Mouse (Mus musculus) midbrain, embryonic 10.5 days (tissue): Measurements from ENCODE around the gene Trub1. TPM values are rescaled to one million over a fixed set of nuclear protein-coding genes. Genes with fewer than 3 reads are reported as not detected.

Experiments used
- DNase-seq: peaks from one replicate; pipeline ENCODE4 v3.0.0-alpha.2; 2017; ENCODE audit warnings: low spot score
- H3K27ac ChIP-seq: fragments of 300-500 bp; sonication (generic); replicated peaks from 2 replicates; pipeline ENCODE4 v1.5.1; 2016; ENCODE audit warnings: mild to moderate bottlenecking
- H3K27me3 ChIP-seq: fragments of 300-500 bp; sonication (generic); 2 replicates; pipeline ENCODE4 v1.6.1; 2016; ENCODE audit warnings: low read depth, mild to moderate bottlenecking; ENCODE audit not compliant: poor library complexity, severe bottlenecking
- H3K36me3 ChIP-seq: fragments of 300-500 bp; sonication (generic); 2 replicates; pipeline ENCODE4 v1.6.1; 2016; ENCODE audit warnings: mild to moderate bottlenecking, moderate library complexity
- H3K4me1 ChIP-seq: fragments of 300-500 bp; sonication (generic); 2 replicates; pipeline ENCODE4 v1.6.1; 2016
- H3K4me3 ChIP-seq: fragments of 300-500 bp; sonication (generic); 2 replicates; pipeline ENCODE4 v1.5.1; 2016; ENCODE audit warnings: mild to moderate bottlenecking, moderate library complexity
- H3K9me3 ChIP-seq: fragments of 300-500 bp; sonication (generic); replicated peaks from 2 replicates; pipeline ENCODE4 v1.6.1; 2016; ENCODE audit warnings: mild to moderate bottlenecking
- WGBS: fragments of 180-500 bp; shearing (Covaris S2); methylation state at CpG from one replicate; pipeline ENCODE4 v1.1.7; 2016; 5-methylcytosine and 5-hydroxymethylcytosine counted together
- polyA plus RNA-seq: library from polyadenylated mRNA; unstranded; fragments of >200 nt; fragmentation: Nextera tagmentation; extraction: Ambion mirVana; gene quantifications from 2 replicates; pipeline ENCODE4 v1.2.1, GENCODE M21; 2016

Gene Trub1
- polyA plus RNA-seq: 22.5 and 22.7 TPM in 2 replicates

- Histone ChIP-seq H3K4me1 (peaks cover 22% of the 10 kb centered on the region), H3K9me3 (no peaks in the 10 kb centered on the region), H3K4me3 (peak within 1 kb of the TSS; percentile 90), H3K27ac (peak within 1 kb of the TSS; percentile 90), H3K36me3 (0 out of 2 replicates have a peak, but pooled peaks cover 2% of the 10 kb centered on the region), H3K27me3 (no peaks in the 10 kb centered on the region)
- peak; percentile 78 for DNase-seq
- WGBS: 5% methylated on average over 26 of the region's 26 CpGs
Measured at GRCm38 (mm10) chr19:57452492-57453217, at the start of gene Trub1. Trub1 (plus strand) TSS chr19:57452912.

- Histone ChIP-seq H3K9me3 (no peaks in the 10 kb centered on the region), H3K27me3 (no peaks in the 10 kb centered on the region), H3K4me3 (peak overlapping the region; percentile 47), H3K36me3 (no peaks in the 10 kb centered on the region), H3K27ac (peak overlapping the region; percentile 76; the same call in 1 of the 2 replicates), H3K4me1 (peaks cover 14% of the 10 kb centered on the region; the same call in 1 of the 2 replicates)
- peak; percentile 91 for DNase-seq
- WGBS: 17% methylated on average over 24 of the region's 24 CpGs
Measured at GRCm38 (mm10) chr19:57403700-57404501, 48.8 kb upstream of the Trub1 start.

DNA sequence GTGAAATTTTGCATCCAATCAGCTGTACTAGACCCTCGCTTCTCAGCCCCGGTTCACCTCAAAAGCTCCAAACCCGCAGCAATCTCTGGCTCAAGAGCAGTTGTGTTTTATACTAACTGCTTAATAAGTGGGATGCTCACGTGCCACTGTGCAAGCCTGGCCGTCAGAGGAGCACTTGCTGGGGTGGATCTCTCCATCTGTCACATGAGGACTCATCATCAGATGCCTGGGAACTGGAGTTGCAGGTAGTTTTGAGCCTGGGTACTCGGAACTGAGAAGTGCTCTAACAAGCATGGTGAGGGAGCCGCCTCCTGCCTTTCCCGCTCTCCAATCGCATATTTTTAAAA, 48.2 kb upstream of the Trub1 start:
- no peak for DNase-seq
- H3K4me3 ChIP-seq: peak overlapping the region; percentile 47
- H3K36me3 ChIP-seq: no peaks in the 10 kb centered on the region
- no peaks in the 10 kb centered on the region for H3K27me3 ChIP-seq
- peak overlapping the region; percentile 76 for H3K27ac ChIP-seq
- peaks cover 14% of the 10 kb centered on the region; the same call in 1 of the 2 replicates for H3K4me1 ChIP-seq
- no peaks in the 10 kb centered on the region for H3K9me3 ChIP-seq
- WGBS: 9% methylated on average over 9 of the region's 9 CpGs

DNA sequence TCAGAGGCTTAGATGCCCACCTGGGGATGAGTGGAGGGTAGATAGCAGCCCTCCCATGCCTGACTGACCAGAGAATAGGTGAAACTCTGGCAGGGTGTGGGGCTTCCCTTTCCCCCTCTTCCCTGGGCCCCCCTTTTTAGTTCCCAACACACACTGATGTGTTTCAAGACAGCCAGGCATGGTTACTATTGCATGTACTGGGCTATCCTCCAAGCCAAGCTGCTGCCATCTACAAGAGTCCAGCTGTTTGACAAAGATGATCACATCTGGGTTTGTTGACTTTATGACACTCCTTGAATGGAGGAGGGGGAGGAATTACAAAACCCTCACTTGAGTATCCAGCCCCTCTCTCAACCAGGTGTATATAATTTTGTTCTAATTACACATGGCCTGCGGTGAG, 44.8 kb upstream of the Trub1 start:
- no peak for DNase-seq
- WGBS: 96% methylated on average over 1 of the region's 1 CpGs

GRCm38 (mm10) chr19:57411375-57412196, 41.1 kb upstream of the Trub1 start:
- H3K9me3 ChIP-seq: no peaks in the 10 kb centered on the region
- peak; percentile 38 for DNase-seq
- H3K4me3 ChIP-seq: peak overlapping the region; percentile 7; the same call in 1 of the 2 replicates
- H3K4me1 ChIP-seq: peaks cover 11% of the 10 kb centered on the region
- peak overlapping the region; percentile 50 for H3K27ac ChIP-seq
- no peaks in the 10 kb centered on the region for H3K27me3 ChIP-seq
- WGBS: 51% methylated on average over 29 of the region's 29 CpGs
- H3K36me3 ChIP-seq: no peaks in the 10 kb centered on the region

More for the DNA sequence above, 44.8 kb upstream of the Trub1 start:
- H3K4me3 ChIP-seq: no peak overlapping the region
- H3K36me3 ChIP-seq: no peaks in the 10 kb centered on the region
- peaks cover 21% of the 10 kb centered on the region for H3K4me1 ChIP-seq
- no peaks in the 10 kb centered on the region for H3K27me3 ChIP-seq
- no peaks in the 10 kb centered on the region for H3K9me3 ChIP-seq
- H3K27ac ChIP-seq: no peak overlapping the region

- WGBS: 88% methylated on average over 3 of the region's 3 CpGs
- Histone ChIP-seq H3K27ac (no peak overlapping the region), H3K4me1 (peaks cover 18% of the 10 kb centered on the region), H3K27me3 (no peaks in the 10 kb centered on the region), H3K4me3 (no peak overlapping the region), H3K9me3 (no peaks in the 10 kb centered on the region), H3K36me3 (no peaks in the 10 kb centered on the region)
- no peak for DNase-seq
Measured at GRCm38 (mm10) chr19:57413170-57413569, 39.5 kb upstream of the Trub1 start.

- Histone ChIP-seq H3K27ac (no peak overlapping the region), H3K4me1 (peaks cover 24% of the 10 kb centered on the region), H3K9me3 (no peaks in the 10 kb centered on the region), H3K27me3 (no peaks in the 10 kb centered on the region), H3K4me3 (no peak overlapping the region), H3K36me3 (no peaks in the 10 kb centered on the region)
- DNase-seq: no peak
- WGBS: 79% methylated on average over 6 of the region's 6 CpGs
Measured at GRCm38 (mm10) chr19:57413918-57414317, 38.8 kb upstream of the Trub1 start.

DNA sequence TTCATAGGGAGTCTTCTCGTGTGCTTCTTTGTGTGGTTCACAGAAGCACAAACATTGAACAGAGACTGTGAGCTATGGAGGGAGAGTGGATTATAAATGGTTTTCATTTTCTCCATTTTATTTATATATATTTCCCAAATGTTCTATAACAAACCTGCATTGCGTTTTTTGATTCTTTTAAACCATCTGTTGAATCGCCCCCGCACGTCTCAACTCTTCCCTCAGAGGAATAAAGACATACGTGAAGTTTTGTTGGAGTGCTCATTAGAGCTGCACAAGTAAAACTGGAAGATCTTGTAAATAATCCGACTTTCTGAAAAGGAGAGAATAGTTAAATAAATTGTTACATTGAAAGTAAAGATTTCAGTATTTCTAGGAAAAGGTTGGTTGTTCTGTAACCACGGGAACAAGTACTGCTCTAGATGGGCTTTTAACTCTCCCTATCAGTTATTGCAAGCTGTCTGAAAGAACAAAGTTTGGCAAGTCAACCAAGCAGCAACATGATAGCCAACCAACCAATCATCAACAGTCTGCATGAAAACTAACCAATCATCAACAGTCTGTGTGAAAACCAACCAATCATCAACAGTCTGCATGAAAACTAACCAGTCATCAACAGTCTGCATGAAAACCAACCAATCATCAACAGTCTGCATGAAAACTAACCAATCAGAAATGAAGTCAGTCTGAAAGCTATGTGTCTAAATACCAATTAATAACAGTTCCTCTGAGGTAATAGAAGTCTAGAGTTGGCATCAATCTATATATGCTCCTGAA, 37.5 kb upstream of the Trub1 start:
- H3K9me3 ChIP-seq: no peaks in the 10 kb centered on the region
- DNase-seq: no peak
- H3K36me3 ChIP-seq: no peaks in the 10 kb centered on the region
- no peaks in the 10 kb centered on the region for H3K27me3 ChIP-seq
- 92% methylated on average over 8 of the region's 8 CpGs for WGBS
- no peak overlapping the region for H3K4me3 ChIP-seq
- H3K27ac ChIP-seq: no peak overlapping the region
- H3K4me1 ChIP-seq: peaks cover 29% of the 10 kb centered on the region

DNA sequence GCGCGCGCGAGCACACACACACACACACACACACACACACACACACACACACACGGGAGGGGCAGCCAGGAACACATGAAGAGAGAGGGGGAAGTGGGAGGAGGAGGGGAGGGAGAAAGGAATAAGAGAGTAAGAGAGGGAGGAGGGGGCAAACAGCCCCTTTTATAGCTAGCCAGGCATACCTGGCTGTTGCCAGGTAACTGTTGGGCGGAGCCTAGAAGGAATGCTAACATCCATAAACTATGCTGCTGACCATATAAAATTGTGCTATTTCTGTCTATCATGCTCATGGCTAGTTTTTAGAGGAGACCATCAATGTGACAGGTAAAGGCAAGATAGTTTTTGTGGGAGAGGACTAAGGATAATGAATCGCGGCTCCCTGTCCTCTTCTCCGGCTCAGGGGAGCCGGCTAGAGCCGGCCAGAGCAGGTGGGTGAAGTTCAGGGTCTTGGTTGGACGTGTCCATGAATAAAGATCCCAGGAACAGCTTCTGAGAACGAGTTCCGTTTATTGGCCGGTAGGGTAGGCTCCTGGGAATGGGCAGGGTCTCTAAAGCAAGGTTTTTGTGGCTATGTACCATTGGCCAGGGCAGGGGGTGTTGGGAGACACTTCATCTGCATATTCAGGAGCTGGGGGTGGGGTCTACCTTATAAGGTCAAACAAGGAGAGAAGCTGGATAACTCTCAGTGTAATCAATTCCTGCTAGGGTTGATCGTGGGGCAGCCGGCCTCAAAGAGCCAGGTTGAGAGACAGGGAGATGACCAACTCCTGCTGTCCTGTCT, 34.7 kb upstream of the Trub1 start:
- H3K27me3 ChIP-seq: no peaks in the 10 kb centered on the region
- peak overlapping the region; percentile 38 for H3K27ac ChIP-seq
- H3K9me3 ChIP-seq: no peaks in the 10 kb centered on the region
- H3K4me1 ChIP-seq: peaks cover 18% of the 10 kb centered on the region
- 19% methylated on average over 16 of the region's 17 CpGs for WGBS
- no peaks in the 10 kb centered on the region for H3K36me3 ChIP-seq
- peak overlapping the region; percentile 40 for H3K4me3 ChIP-seq
- peak; percentile 44 for DNase-seq

DNA sequence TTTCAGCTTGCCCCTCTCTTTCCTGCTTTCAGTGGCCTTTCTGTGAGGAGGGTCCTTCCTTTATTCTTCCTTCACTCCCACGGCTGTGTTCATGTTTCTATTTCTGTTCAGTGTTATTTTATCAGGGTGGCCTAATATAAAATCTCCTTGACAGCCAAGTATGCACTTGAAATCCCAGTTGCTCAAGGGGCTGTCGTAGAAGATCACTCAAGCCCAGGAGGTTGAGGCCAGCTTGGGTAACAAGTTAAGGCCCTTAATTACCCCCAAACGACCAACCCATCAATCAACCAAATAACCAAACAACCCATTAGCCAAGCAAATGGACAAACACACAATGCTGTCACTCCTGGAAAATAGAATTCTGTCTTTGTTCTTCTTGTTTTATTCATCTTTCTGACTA, 29.3 kb upstream of the Trub1 start:
- 77% methylated on average over 3 of the region's 3 CpGs for WGBS
- Histone ChIP-seq H3K9me3 (no peaks in the 10 kb centered on the region), H3K36me3 (no peaks in the 10 kb centered on the region), H3K27ac (no peak overlapping the region), H3K4me3 (no peak overlapping the region), H3K27me3 (no peaks in the 10 kb centered on the region), H3K4me1 (peaks cover 9% of the 10 kb centered on the region)
- DNase-seq: no peak

DNA sequence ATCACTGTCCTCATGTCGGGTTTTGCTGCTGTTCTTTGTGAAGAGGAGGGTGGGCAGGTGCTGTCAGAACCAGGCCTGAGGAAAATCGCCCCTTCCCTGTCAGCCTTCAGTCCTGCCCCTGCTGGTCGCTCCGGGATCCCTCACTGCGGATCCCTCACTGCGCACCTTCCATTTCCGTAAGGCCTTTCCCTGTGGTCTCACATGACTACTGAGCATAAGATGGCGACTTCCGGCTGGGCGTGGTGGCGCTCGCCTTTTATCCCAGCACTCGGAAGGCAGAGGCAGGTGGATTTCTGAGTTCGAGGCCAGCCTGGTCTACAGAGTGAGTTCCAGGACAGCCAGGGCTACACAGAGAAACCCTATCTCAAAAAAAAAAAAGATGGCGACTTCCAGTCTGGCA, 27.4 kb upstream of the Trub1 start:
- H3K4me3 ChIP-seq: no peak overlapping the region
- no peaks in the 10 kb centered on the region for H3K4me1 ChIP-seq
- H3K27me3 ChIP-seq: no peaks in the 10 kb centered on the region
- H3K27ac ChIP-seq: no peak overlapping the region
- 96% methylated on average over 15 of the region's 15 CpGs for WGBS
- H3K36me3 ChIP-seq: no peaks in the 10 kb centered on the region
- DNase-seq: no peak
- no peaks in the 10 kb centered on the region for H3K9me3 ChIP-seq
